Mouse (Mus musculus) c-Kit-positive CD71-positive TER-119-negative erythroid progenitor cells, embryonic 14.5 days (primary cell): Measurements from ENCODE around the gene Scd4.

Source experiments
- DNase-seq: peaks from one replicate; pipeline ENCODE4 v3.0.0-alpha.2; 2013; ENCODE audit warnings: low read depth

Gene Scd4

GRCm38 (mm10) chr19:44332833-44333623, at the start of gene Scd4:
Gene Scd4 (plus strand): TSS chr19:44333092.
- no peak for DNase-seq

- no peak for DNase-seq
Observed at GRCm38 (mm10) chr19:44283157-44284024, 49.5 kb upstream of the Scd4 start.

- DNase-seq: peak; percentile 93
Observed at GRCm38 (mm10) chr19:44284025-44284695, 48.7 kb upstream of the Scd4 start.

- no peak for DNase-seq
Observed at GRCm38 (mm10) chr19:44284723-44285122, 48.2 kb upstream of the Scd4 start.

- no peak for DNase-seq
Observed at GRCm38 (mm10) chr19:44285554-44285953, 47.3 kb upstream of the Scd4 start.

GRCm38 (mm10) chr19:44286109-44286508, 46.8 kb upstream of the Scd4 start:
- no peak for DNase-seq

GRCm38 (mm10) chr19:44287415-44288110, 45.3 kb upstream of the Scd4 start:
- no peak for DNase-seq

- DNase-seq: no peak
Observed at GRCm38 (mm10) chr19:44292083-44292482, 40.8 kb upstream of the Scd4 start.

GRCm38 (mm10) chr19:44292483-44292882, 40.4 kb upstream of the Scd4 start:
- DNase-seq: no peak

- DNase-seq: no peak
Observed at GRCm38 (mm10) chr19:44292941-44293768, 39.7 kb upstream of the Scd4 start, which contains the start of gene Scd2. Gene Scd2 (plus strand): TSS chr19:44293674.

GRCm38 (mm10) chr19:44293769-44294551, 38.9 kb upstream of the Scd4 start:
- DNase-seq: peak; percentile 94

- peak; percentile 93 for DNase-seq
Observed at GRCm38 (mm10) chr19:44294588-44295041, 38.3 kb upstream of the Scd4 start.

GRCm38 (mm10) chr19:44295251-44295650, 37.6 kb upstream of the Scd4 start:
- no peak for DNase-seq

- no peak for DNase-seq
Observed at GRCm38 (mm10) chr19:44295741-44296140, 37.2 kb upstream of the Scd4 start.

- no peak for DNase-seq
Observed at GRCm38 (mm10) chr19:44296186-44296585, 36.7 kb upstream of the Scd4 start.

GRCm38 (mm10) chr19:44297068-44297760, 35.7 kb upstream of the Scd4 start:
- no peak for DNase-seq

- no peak for DNase-seq
Observed at GRCm38 (mm10) chr19:44297862-44298261, 35.0 kb upstream of the Scd4 start.

- no peak for DNase-seq
Observed at GRCm38 (mm10) chr19:44299078-44299477, 33.8 kb upstream of the Scd4 start.

GRCm38 (mm10) chr19:44299902-44300301, 33.0 kb upstream of the Scd4 start:
- no peak for DNase-seq
